ENCODE assay signal across 16 mouse cellular contexts in the genomic region with DNA sequence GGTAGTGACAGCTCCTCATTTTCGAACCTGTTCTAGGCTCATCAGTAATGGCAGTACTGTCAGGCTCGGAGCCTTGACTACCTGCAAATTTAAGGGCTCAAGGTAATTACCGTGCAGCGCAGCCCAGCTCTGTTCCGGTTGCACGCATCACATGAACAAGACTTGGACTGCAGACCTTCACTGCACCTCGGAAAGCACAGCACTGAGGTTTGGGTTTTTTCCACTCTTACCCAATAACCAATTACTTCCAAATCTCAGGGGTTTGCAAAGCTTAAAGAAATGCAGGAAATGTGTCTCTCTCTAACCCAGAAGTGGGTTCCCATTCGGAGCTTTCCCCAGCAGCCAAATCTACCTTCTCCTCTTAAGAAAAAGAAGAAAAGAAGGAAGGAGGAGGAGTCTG.
"Had no signal": no experiment of that assay in that cellular context is flagged by ENCODE, and none has a peak within 500 bp of the region (broad histone marks: within the 10 kb centered on the region; RNA-seq: fewer than 3 reads in every experiment).

No protein-coding gene starts in this region.

- H3K4me2 ChIP-seq: liver, embryonic 11.5 days; liver, embryonic 15.5 days; neural tube, embryonic 12.5 days; stomach, embryonic 15.5 days had no signal

- H3K27me3 ChIP-seq: stomach, embryonic 15.5 days had no signal

- H3K9ac ChIP-seq: liver, embryonic 15.5 days; neural tube, embryonic 12.5 days; stomach, embryonic 15.5 days had no signal

- H3K36me3 ChIP-seq: limb, embryonic 10.5 days; liver, embryonic 15.5 days; neural tube, embryonic 12.5 days; stomach, embryonic 15.5 days had no signal

- H3K9me3 ChIP-seq: limb, embryonic 10.5 days; liver, embryonic 15.5 days; neural tube, embryonic 12.5 days; stomach, embryonic 15.5 days had no signal

- H3K4me3 ChIP-seq: left cerebral cortex, adult 2 months; limb, embryonic 10.5 days; liver, embryonic 15.5 days; neural tube, embryonic 12.5 days; stomach, embryonic 15.5 days had no signal

- H3K27ac ChIP-seq: left cerebral cortex, adult 2 months; limb, embryonic 10.5 days; liver, embryonic 15.5 days; neural tube, embryonic 12.5 days; stomach, embryonic 15.5 days had no signal

- ATAC-seq: intestine, embryonic 16.5 days; lung, postnatal 0 days had no signal

- DNase-seq: lung, adult 2 months; lung, postnatal 36 days; midbrain, embryonic 14.5 days; retina, postnatal 1 day; right cerebral cortex, postnatal 4 days; spleen, adult 18-20 months; thymus, adult 2 months; thymus, postnatal 25 days had no signal
